Mouse (Mus musculus) stomach, postnatal 0 days (tissue): Measurements from ENCODE around the gene Npvf. TPM values are rescaled to one million over a fixed set of nuclear protein-coding genes. Genes with fewer than 3 reads are reported as not detected.

Source experiments
- ATAC-seq: fragments of 200-750 bp; cut with Nextera tagmentation; 2 replicates; pipeline ENCODE4 v1.8.0; 2017; ENCODE audit not compliant: low FRiP score, low TSS enrichment
- DNase-seq: peaks from one replicate; pipeline ENCODE4 v3.0.0-alpha.2; 2016; ENCODE audit warnings: low spot score
- H3K27ac ChIP-seq: fragments of 300-500 bp; sonication (generic); replicated peaks from 2 replicates; pipeline ENCODE4 v1.5.1; 2014; ENCODE audit warnings: mild to moderate bottlenecking, control low read depth
- H3K27me3 ChIP-seq: fragments of 300-500 bp; sonication (generic); 2 replicates; pipeline ENCODE4 v1.6.1; 2014; ENCODE audit warnings: low read length; ENCODE audit not compliant: control insufficient read depth, insufficient read depth
- H3K36me3 ChIP-seq: fragments of 300-500 bp; sonication (generic); 2 replicates; pipeline ENCODE4 v1.6.1; 2014; ENCODE audit warnings: low read length, mixed read lengths; ENCODE audit not compliant: control insufficient read depth, insufficient read depth
- H3K4me1 ChIP-seq: fragments of 300-500 bp; sonication (generic); replicated peaks from 2 replicates; pipeline ENCODE4 v1.6.1; 2014; ENCODE audit warnings: antibody characterized with exemption; ENCODE audit not compliant: control insufficient read depth, insufficient read depth
- H3K4me2 ChIP-seq: fragments of 300-500 bp; sonication (generic); replicated peaks from 2 replicates; pipeline ENCODE4 v1.6.1; 2014; ENCODE audit warnings: low read depth, mild to moderate bottlenecking, control low read depth, moderate library complexity
- H3K4me3 ChIP-seq: fragments of 300-500 bp; sonication (generic); 2 replicates; pipeline ENCODE4 v1.5.1; 2014; ENCODE audit warnings: low read depth, low read length, control low read depth
- H3K9ac ChIP-seq: fragments of 300-500 bp; sonication (generic); 2 replicates; pipeline ENCODE4 v1.6.1; 2014; ENCODE audit warnings: mild to moderate bottlenecking, low read length, control low read depth, mixed read lengths
- H3K9me3 ChIP-seq: fragments of 300-500 bp; sonication (generic); 2 replicates; pipeline ENCODE4 v1.6.1; 2016; ENCODE audit warnings: low read length; ENCODE audit not compliant: control insufficient read depth
- CTCF ChIP-seq: IDR thresholded peaks from 2 replicates; pipeline ENCODE4 v1.5.1; 2016; ENCODE audit warnings: antibody characterized with exemption, low read depth, mild to moderate bottlenecking, moderate library complexity
- EP300 ChIP-seq: optimal IDR thresholded peaks from 2 replicates; pipeline ENCODE3; 2016; ENCODE audit warnings: antibody characterized with exemption
- WGBS: fragments of 180-500 bp; shearing (Covaris S2); extraction: QIAGEN DNeasy Blood & Tissue Kit; methylation state at CpG from one replicate; pipeline ENCODE4 v1.1.7; 2014; 5-methylcytosine and 5-hydroxymethylcytosine counted together
- polyA plus RNA-seq: library from polyadenylated mRNA; unstranded; fragments of >200 nt; fragmentation: Nextera tagmentation; extraction: Ambion mirVana; gene quantifications from 2 replicates; pipeline ENCODE4 v1.2.1, GENCODE M21; 2015

Npvf gene
- polyA plus RNA-seq, 1 experiment from 2014 or later: not detected

GRCm38 (mm10) chr6:50647656-50648055, 6.6 kb downstream of the Npvf start:
- no peaks in the 10 kb centered on the region for H3K9me3 ChIP-seq
- no peak overlapping the region for H3K9ac ChIP-seq
- H3K4me2 ChIP-seq: no peak overlapping the region
- TF ChIP-seq CTCF: no peak
- no peak for TF ChIP-seq EP300
- no peak overlapping the region for H3K4me3 ChIP-seq
- WGBS: 38% methylated on average over 6 of the region's 6 CpGs
- no peak for DNase-seq
- 0 out of 2 replicates have a peak, but pooled peaks cover 3% of the 10 kb centered on the region for H3K4me1 ChIP-seq
- ATAC-seq: no peak
- H3K27ac ChIP-seq: no peak overlapping the region
- no peaks in the 10 kb centered on the region for H3K36me3 ChIP-seq
- H3K27me3 ChIP-seq: no peaks in the 10 kb centered on the region

- Histone ChIP-seq H3K4me2 (no peak overlapping the region), H3K9me3 (no peaks in the 10 kb centered on the region), H3K27me3 (no peaks in the 10 kb centered on the region), H3K4me1 (no peaks in the 10 kb centered on the region), H3K4me3 (no peak overlapping the region), H3K9ac (no peak overlapping the region), H3K27ac (no peak overlapping the region), H3K36me3 (no peaks in the 10 kb centered on the region)
- TF ChIP-seq CTCF (no peak), EP300 (no peak)
- 59% methylated on average over 3 of the region's 3 CpGs for WGBS
- no peak for DNase-seq
- ATAC-seq: no peak
These were observed 7.6 kb downstream of the Npvf start for GRCm38 (mm10) chr6:50646659-50647058.

GRCm38 (mm10) chr6:50644701-50645100, 9.5 kb downstream of the Npvf start:
- Histone ChIP-seq H3K27ac (no peak overlapping the region), H3K4me1 (no peaks in the 10 kb centered on the region), H3K9ac (no peak overlapping the region), H3K36me3 (no peaks in the 10 kb centered on the region), H3K4me2 (no peak overlapping the region), H3K9me3 (no peaks in the 10 kb centered on the region), H3K27me3 (no peaks in the 10 kb centered on the region), H3K4me3 (no peak overlapping the region)
- WGBS: 39% methylated on average over 3 of the region's 3 CpGs
- TF ChIP-seq EP300 (no peak), CTCF (no peak)
- no peak for DNase-seq
- ATAC-seq: no peak

- Histone ChIP-seq H3K4me1 (no peaks in the 10 kb centered on the region), H3K27ac (no peak overlapping the region), H3K9ac (no peak overlapping the region), H3K4me2 (no peak overlapping the region), H3K27me3 (no peaks in the 10 kb centered on the region), H3K9me3 (no peaks in the 10 kb centered on the region), H3K36me3 (no peaks in the 10 kb centered on the region), H3K4me3 (no peak overlapping the region)
- no peak for TF ChIP-seq EP300
- no peak for TF ChIP-seq CTCF
- ATAC-seq (no peak), DNase-seq (no peak)
- 58% methylated on average over 5 of the region's 5 CpGs for WGBS
These were observed 12.3 kb downstream of the Npvf start for GRCm38 (mm10) chr6:50641898-50642297.

GRCm38 (mm10) chr6:50640377-50640776, 13.9 kb downstream of the Npvf start:
- WGBS: 62% methylated on average over 4 of the region's 4 CpGs
- Histone ChIP-seq H3K27me3 (no peaks in the 10 kb centered on the region), H3K9me3 (no peaks in the 10 kb centered on the region), H3K27ac (no peak overlapping the region), H3K36me3 (no peaks in the 10 kb centered on the region), H3K4me1 (no peaks in the 10 kb centered on the region), H3K9ac (no peak overlapping the region), H3K4me3 (no peak overlapping the region), H3K4me2 (no peak overlapping the region)
- DNase-seq: no peak
- ATAC-seq: no peak
- no peak for TF ChIP-seq CTCF

GRCm38 (mm10) chr6:50639656-50640055, 14.6 kb downstream of the Npvf start:
- Histone ChIP-seq H3K27ac (no peak overlapping the region), H3K4me2 (no peak overlapping the region), H3K9me3 (no peaks in the 10 kb centered on the region), H3K36me3 (no peaks in the 10 kb centered on the region), H3K9ac (no peak overlapping the region), H3K4me1 (no peaks in the 10 kb centered on the region), H3K27me3 (no peaks in the 10 kb centered on the region), H3K4me3 (no peak overlapping the region)
- no peak for DNase-seq
- 21% methylated on average over 2 of the region's 2 CpGs for WGBS
- no peak for ATAC-seq
- TF ChIP-seq CTCF (no peak), EP300 (no peak)
